Mouse (Mus musculus) spleen, adult 2 months (tissue): ENCODE results near the gene Tas2r137.

Source experiments
- CTCF ChIP-seq: fragments of 200-500 bp; IDR thresholded peaks from 2 replicates; pipeline ENCODE4 v1.5.1; 2011; ENCODE audit warnings: mild to moderate bottlenecking, inconsistent platforms; ENCODE audit not compliant: insufficient read depth, insufficient read length, insufficient replicate concordance; ENCODE audit errors: extremely low read depth
- POLR2A ChIP-seq: fragments of 200-500 bp; IDR thresholded peaks from 2 replicates; pipeline ENCODE4 v1.6.1; 2011; ENCODE audit warnings: low read depth, low read length, inconsistent platforms

DNA sequence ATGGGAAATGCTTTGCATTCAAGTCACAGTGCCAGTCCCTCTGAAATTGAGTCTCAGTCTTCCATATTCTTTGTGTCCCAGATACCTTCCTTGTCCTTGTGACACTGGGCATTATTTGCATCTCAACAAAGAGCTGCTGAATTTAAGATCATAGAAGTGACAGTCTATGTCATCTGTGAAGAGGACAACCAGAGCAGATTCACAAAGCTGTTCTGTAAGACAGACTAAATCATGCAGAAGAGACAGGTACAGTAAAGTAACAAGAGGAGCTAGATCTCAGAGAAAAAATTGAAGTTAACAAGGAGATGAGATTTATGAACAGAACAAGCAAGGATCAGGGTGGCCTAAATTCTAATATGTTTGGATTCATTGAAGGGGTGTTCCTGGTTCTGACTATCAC, at the start of gene Tas2r137:
- no peak for TF ChIP-seq POLR2A
- no peak for TF ChIP-seq CTCF
